Mouse (Mus musculus): ENCODE data around the gene Shc4. TPM values are rescaled to one million over a fixed set of nuclear protein-coding genes. Genes with fewer than 3 reads are reported as not detected.

The Shc4 gene
- total RNA-seq, 1 experiment from 2014 or later, result 0.35 TPM

GRCm38 (mm10) chr2:125598958-125599357 is 125.0 kb downstream of the Shc4 start:
- no peak for ATAC-seq (ENCODE audit: extremely low read depth, insufficient number of reproducible peaks, low FRiP score, poor library complexity, severe bottlenecking)

DNA sequence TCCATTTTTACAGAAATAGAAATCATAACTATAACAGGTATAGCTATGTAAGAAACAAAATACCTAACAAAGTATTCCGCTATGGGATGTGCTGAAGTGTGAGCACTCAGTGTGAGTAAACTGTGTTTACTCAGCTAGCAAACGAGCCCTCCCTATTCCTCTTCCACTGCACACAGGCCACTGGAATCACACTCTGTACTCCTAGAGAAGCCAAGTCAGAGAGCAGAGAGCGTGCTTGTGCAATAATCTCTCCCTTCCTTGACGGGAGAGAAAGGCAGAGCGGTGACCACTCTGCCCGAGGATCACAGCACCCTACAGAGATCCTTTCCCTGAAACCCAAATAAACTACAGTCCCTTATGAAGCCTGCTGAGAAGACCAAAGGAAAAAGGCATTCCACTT is 125.7 kb downstream of the Shc4 start:
- ATAC-seq (ENCODE audit: extremely low read depth, insufficient number of reproducible peaks, low FRiP score, poor library complexity, severe bottlenecking), result no peak

- no peak for ATAC-seq (ENCODE audit: extremely low read depth, insufficient number of reproducible peaks, low FRiP score, poor library complexity, severe bottlenecking)
Measured at GRCm38 (mm10) chr2:125594786-125595185, 129.2 kb downstream of the Shc4 start.

GRCm38 (mm10) chr2:125594072-125594471 is 129.9 kb downstream of the Shc4 start:
- no peak for ATAC-seq (ENCODE audit: extremely low read depth, insufficient number of reproducible peaks, low FRiP score, poor library complexity, severe bottlenecking)

DNA sequence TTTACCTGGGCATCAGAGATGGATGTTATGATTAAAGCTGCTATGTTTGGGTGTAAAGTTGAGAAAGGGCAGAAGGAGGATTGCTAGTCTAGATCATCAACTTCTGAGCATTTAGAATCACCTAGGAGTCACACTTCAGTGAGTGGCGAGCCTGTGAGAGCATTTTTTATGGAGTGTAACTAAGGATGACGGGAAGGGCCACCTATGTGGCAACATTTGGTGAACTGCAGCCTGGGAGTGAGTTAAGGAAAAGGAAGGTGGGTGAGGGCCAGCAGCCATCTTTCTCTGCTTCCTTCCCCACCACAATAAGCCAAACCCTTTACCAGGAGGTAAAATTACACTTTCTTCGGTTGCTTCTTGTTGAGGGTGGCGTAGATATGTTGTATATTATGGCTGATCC is 132.1 kb downstream of the Shc4 start:
- no peak for ATAC-seq (ENCODE audit: extremely low read depth, insufficient number of reproducible peaks, low FRiP score, poor library complexity, severe bottlenecking)

DNA sequence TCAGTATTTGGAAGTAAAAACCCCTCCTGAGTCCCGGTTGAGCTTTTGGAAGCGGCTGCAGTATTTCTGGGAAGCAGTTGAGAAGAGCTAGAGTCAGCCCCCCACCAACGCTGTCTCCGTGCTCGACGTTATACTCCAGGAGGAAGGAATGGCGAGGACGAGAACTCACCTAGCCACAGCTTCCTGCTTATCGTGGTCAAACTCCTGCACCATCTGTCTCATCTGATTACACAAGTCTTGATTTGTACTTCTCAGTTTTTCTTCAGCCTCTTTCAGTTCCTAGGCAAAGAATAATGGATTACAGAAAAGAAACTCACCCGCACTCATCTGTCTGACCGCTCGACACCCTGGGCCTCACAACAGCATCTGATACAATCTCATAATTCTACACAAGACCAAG is 134.7 kb downstream of the Shc4 start:
- ATAC-seq (ENCODE audit: extremely low read depth, insufficient number of reproducible peaks, low FRiP score, poor library complexity, severe bottlenecking), result peak; percentile 41; the same call in 1 of the 2 replicates

DNA sequence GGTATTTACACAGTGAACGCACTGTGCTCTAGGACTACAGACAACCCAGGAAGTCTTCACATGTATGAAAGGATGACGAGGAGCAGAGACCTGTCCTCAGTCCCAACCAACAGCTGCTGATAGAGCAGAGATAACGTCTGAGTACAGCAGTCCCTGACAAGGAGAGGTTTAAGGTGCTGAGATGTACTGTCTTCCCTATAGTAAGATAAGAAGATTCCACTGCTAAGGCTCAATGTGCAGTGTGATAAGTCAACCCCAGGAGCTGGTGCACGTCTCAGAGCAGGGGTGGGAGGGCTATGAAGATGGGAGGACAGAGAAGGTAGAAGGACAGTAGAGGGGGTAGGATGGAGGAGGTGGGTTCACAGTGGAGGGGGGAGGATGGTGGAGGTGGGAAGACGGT is 142.9 kb downstream of the Shc4 start:
- ATAC-seq (ENCODE audit: extremely low read depth, insufficient number of reproducible peaks, low FRiP score, poor library complexity, severe bottlenecking), result no peak

GRCm38 (mm10) chr2:125577670-125578069 is 146.3 kb downstream of the Shc4 start:
- no peak for ATAC-seq (ENCODE audit: extremely low read depth, insufficient number of reproducible peaks, low FRiP score, poor library complexity, severe bottlenecking)

Other genes starting within 250 kb of the Shc4 start
- gene Gm9913, start 219.1 kb downstream of the Shc4 start, total RNA-seq (2017), result not detected in 2 replicates
- gene Fbn1, start 216.2 kb downstream of the Shc4 start, total RNA-seq (2017), result 0.12 TPM in 2 replicates
- gene Cep152, start 99.0 kb downstream of the Shc4 start, total RNA-seq (2017), result 15.9 and 16.0 TPM in 2 replicates
- gene Eid1, start 51.1 kb downstream of the Shc4 start, total RNA-seq (2017), result 66.5 and 74.0 TPM in 2 replicates
- gene Secisbp2l, start 58.7 kb upstream of the Shc4 start, total RNA-seq (2017), result 55.6 and 63.4 TPM in 2 replicates
- gene Galk2, start 135.0 kb upstream of the Shc4 start, total RNA-seq (2017), result 28.9 and 30.6 TPM in 2 replicates
- 67.0 and 71.1 TPM in 2 replicates for gene Cops2, start 135.0 kb upstream of the Shc4 start, total RNA-seq (2017)